Mouse (Mus musculus) spleen, adult 2 months (tissue): ENCODE results near the gene Heatr3.

ENCODE experiments used
- CTCF ChIP-seq: fragments of 200-500 bp; IDR thresholded peaks from 2 replicates; pipeline ENCODE4 v1.5.1; 2011; ENCODE audit warnings: mild to moderate bottlenecking, inconsistent platforms; ENCODE audit not compliant: insufficient read depth, insufficient read length, insufficient replicate concordance; ENCODE audit errors: extremely low read depth
- POLR2A ChIP-seq: fragments of 200-500 bp; IDR thresholded peaks from 2 replicates; pipeline ENCODE4 v1.6.1; 2011; ENCODE audit warnings: low read depth, low read length, inconsistent platforms

DNA sequence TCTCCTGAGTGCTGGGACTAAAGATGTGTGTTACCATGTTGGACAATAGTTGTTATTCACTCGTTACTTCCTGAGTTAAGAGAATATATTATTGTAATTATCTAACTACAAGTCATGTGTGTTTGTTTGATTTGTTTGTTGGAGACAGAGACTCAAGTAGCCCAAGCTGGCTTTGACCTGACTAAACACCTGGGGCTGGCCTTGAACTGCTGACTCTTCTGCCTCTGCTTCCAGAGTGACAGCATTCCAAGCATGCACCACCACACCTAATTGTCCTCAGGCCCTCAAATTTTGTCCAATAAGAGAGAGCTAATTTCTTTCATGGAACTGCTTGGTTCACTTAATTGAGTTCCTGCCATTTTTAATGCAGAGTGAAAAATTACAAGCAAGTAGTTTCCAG, 47.3 kb downstream of the Heatr3 start:
- TF ChIP-seq CTCF (no peak), POLR2A (no peak)
